Mouse (Mus musculus) forebrain, postnatal 0 days (tissue): ENCODE results near the gene Csf2ra. TPM values are rescaled to one million over a fixed set of nuclear protein-coding genes. Genes with fewer than 3 reads are reported as not detected.
"Not testable (repeated sequence)": the region's sequence is repeated elsewhere in the genome, so short reads cannot be mapped to it uniquely, and the experiment has no call there.

ENCODE experiments used
- ATAC-seq: fragments of 200-750 bp; cut with Nextera tagmentation; 2 replicates; pipeline ENCODE4 v1.8.0; 2017; ENCODE audit warnings: mild to moderate bottlenecking, moderate library complexity
- DNase-seq: peaks from one replicate; pipeline ENCODE4 v3.0.0-alpha.2; 2015
- H3K27ac ChIP-seq: fragments of 300-500 bp; sonication (generic); 2 replicates; pipeline ENCODE4 v1.5.1; 2014; ENCODE audit warnings: low read depth, mild to moderate bottlenecking, antibody characterized with exemption, low read length, moderate library complexity, mixed read lengths
- H3K27me3 ChIP-seq: fragments of 300-500 bp; sonication (generic); 2 replicates; pipeline ENCODE4 v1.6.1; 2014; ENCODE audit warnings: mild to moderate bottlenecking, low read length, mixed read lengths; ENCODE audit not compliant: insufficient read depth
- H3K36me3 ChIP-seq: fragments of 300-500 bp; sonication (generic); 2 replicates; pipeline ENCODE4 v1.6.1; 2014; ENCODE audit warnings: mild to moderate bottlenecking, moderate library complexity; ENCODE audit not compliant: insufficient read depth
- H3K4me1 ChIP-seq: fragments of 300-500 bp; sonication (generic); 2 replicates; pipeline ENCODE4 v1.6.1; 2014; ENCODE audit warnings: antibody characterized with exemption; ENCODE audit not compliant: insufficient read depth
- H3K4me2 ChIP-seq: fragments of 300-500 bp; sonication (generic); 2 replicates; pipeline ENCODE4 v1.6.1; 2014; ENCODE audit warnings: low read depth, mild to moderate bottlenecking, moderate library complexity
- H3K4me3 ChIP-seq: fragments of 300-500 bp; sonication (generic); 2 replicates; pipeline ENCODE4 v1.5.1; 2014; ENCODE audit warnings: low read depth, low read length, mixed read lengths
- H3K9ac ChIP-seq: fragments of 300-500 bp; sonication (generic); 2 replicates; pipeline ENCODE4 v1.6.1; 2014; ENCODE audit warnings: mild to moderate bottlenecking
- H3K9me3 ChIP-seq: fragments of 300-500 bp; sonication (generic); 2 replicates; pipeline ENCODE4 v1.6.1; 2016; ENCODE audit warnings: low read length
- CTCF ChIP-seq: sonication (generic); IDR thresholded peaks from 2 replicates; pipeline ENCODE4 v1.5.1; 2016; ENCODE audit warnings: antibody characterized with exemption, control low read depth, low read depth
- WGBS: fragments of 180-500 bp; shearing (Covaris S2); extraction: QIAGEN DNeasy Blood & Tissue Kit; methylation state at CpG from one replicate; pipeline ENCODE4 v1.1.7; 2014; 5-methylcytosine and 5-hydroxymethylcytosine counted together
- polyA plus RNA-seq: library from polyadenylated mRNA; unstranded; fragments of >200 nt; fragmentation: Nextera tagmentation; extraction: Ambion mirVana; gene quantifications from 2 replicates; pipeline ENCODE4 v1.2.1, GENCODE M21; 2015
- total RNA-seq: library from RNA; depleted of rRNA; stranded (reverse); fragments of >200 nt; gene quantifications from 2 replicates; pipeline ENCODE4 v1.2.3, GENCODE M21; 2014

Gene Csf2ra
- total and polyA plus RNA-seq, 2 experiments from 2014 or later: 35.8 to 36.5 TPM

DNA sequence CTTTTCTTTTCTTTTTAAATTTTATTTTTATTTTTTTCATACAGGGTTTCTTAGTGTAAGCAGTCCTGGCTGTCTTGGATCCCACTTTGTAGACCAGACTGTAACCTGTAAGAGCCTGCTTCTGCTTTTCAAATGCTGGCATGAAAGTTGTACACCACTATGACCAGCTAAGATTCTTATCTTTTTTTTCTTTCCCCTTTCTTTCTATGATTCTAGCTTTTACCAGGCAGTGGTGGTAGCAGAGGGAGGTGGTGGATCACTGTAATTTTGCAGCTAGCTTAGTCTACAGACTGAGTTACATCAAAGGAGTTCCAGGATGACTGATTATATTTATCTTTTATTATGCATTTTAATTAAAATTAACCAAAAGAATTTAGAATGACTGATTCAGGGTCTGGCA, 36.7 kb upstream of the Csf2ra start:
- H3K36me3 ChIP-seq: no peaks in the 10 kb centered on the region
- DNase-seq (no peak), ATAC-seq (no peak)
- H3K27ac ChIP-seq: no peak overlapping the region
- H3K4me3 ChIP-seq: no peak overlapping the region
- H3K9ac ChIP-seq: no peak overlapping the region
- H3K9me3 ChIP-seq: no peaks in the 10 kb centered on the region
- no peak overlapping the region for H3K4me2 ChIP-seq
- TF ChIP-seq CTCF: no peak
- no peaks in the 10 kb centered on the region for H3K27me3 ChIP-seq
- no peaks in the 10 kb centered on the region for H3K4me1 ChIP-seq

GRCm38 (mm10) chr19:61264227-61264626, 36.0 kb upstream of the Csf2ra start:
- ATAC-seq: no peak
- Histone ChIP-seq H3K27ac (no peak overlapping the region), H3K27me3 (no peaks in the 10 kb centered on the region), H3K36me3 (no peaks in the 10 kb centered on the region), H3K9me3 (no peaks in the 10 kb centered on the region), H3K9ac (no peak overlapping the region), H3K4me3 (no peak overlapping the region), H3K4me2 (no peak overlapping the region), H3K4me1 (no peaks in the 10 kb centered on the region)
- TF ChIP-seq CTCF: no peak
- WGBS: 100% methylated on average over 1 of the region's 1 CpGs
- DNase-seq: peak; percentile 8

DNA sequence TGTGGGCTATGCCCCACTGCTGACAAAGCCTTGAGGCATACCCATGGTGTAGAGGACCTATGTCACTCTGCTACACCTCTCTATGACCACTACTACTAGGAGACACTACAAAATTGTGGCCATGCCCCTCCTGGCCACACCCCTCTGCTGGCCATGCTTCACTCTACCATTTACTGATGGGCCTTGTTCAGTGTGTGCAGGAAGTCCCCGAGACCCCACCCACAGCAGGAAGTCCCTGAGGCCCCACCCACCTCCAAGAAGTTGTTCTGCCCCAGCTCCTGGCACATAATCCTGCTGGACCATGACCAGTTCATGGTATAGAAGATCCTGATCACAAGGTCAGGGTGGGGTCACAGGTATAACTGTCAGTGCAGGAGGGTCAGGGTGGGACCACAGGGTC, 33.0 kb upstream of the Csf2ra start:
- Histone ChIP-seq H3K27ac (no peak overlapping the region), H3K4me3 (no peak overlapping the region), H3K4me2 (no peak overlapping the region), H3K27me3 (no peaks in the 10 kb centered on the region), H3K36me3 (no peaks in the 10 kb centered on the region), H3K4me1 (no peaks in the 10 kb centered on the region), H3K9ac (no peak overlapping the region), H3K9me3 (no peaks in the 10 kb centered on the region)
- DNase-seq (no peak), ATAC-seq (no peak)
- no peak for TF ChIP-seq CTCF
- WGBS: 96% methylated on average over 1 of the region's 1 CpGs

DNA sequence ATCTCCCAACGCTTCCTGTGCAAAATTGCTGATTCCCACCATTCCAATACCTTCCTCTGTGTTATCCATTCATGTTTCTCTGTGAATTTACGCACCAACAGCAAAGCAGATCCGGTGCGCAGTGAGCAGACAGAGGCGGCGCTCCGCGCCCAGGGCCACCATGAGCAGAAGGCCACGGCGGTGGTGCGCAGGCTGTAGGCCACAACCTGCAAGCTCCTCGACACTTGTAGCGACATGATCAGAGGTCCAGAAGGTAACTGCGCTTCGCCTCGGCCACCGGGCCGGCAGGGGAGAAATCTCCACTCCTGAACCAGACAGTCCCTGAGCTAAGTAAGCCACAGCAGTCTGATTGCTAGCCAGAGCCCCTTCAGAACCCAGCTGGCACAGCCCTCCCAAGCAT, 29.5 kb upstream of the Csf2ra start:
- WGBS: 92% methylated on average over 18 of the region's 18 CpGs
- Histone ChIP-seq H3K27me3 (no peaks in the 10 kb centered on the region), H3K4me3 (no peak overlapping the region), H3K27ac (no peak overlapping the region), H3K4me1 (no peaks in the 10 kb centered on the region), H3K36me3 (no peaks in the 10 kb centered on the region), H3K9me3 (no peaks in the 10 kb centered on the region), H3K4me2 (no peak overlapping the region), H3K9ac (no peak overlapping the region)
- no peak for DNase-seq
- ATAC-seq: no peak
- no peak for TF ChIP-seq CTCF

- H3K9me3 ChIP-seq: no peaks in the 10 kb centered on the region
- no peak overlapping the region for H3K4me2 ChIP-seq
- no peaks in the 10 kb centered on the region for H3K27me3 ChIP-seq
- WGBS: 91% methylated on average over 7 of the region's 7 CpGs
- TF ChIP-seq CTCF: no peak
- H3K4me1 ChIP-seq: no peaks in the 10 kb centered on the region
- no peak overlapping the region for H3K9ac ChIP-seq
- no peak for ATAC-seq
- DNase-seq: no peak
- H3K36me3 ChIP-seq: no peaks in the 10 kb centered on the region
- H3K4me3 ChIP-seq: no peak overlapping the region
- no peak overlapping the region for H3K27ac ChIP-seq
Measured at GRCm38 (mm10) chr19:61256166-61256887, 28.1 kb upstream of the Csf2ra start.

GRCm38 (mm10) chr19:61247334-61247733, 19.1 kb upstream of the Csf2ra start:
- H3K4me2 ChIP-seq, H3K36me3 ChIP-seq, H3K27me3 ChIP-seq, H3K9me3 ChIP-seq, ATAC-seq, H3K9ac ChIP-seq, DNase-seq, H3K27ac ChIP-seq, H3K4me3 ChIP-seq, H3K4me1 ChIP-seq: not testable (repeated sequence)
- 85% methylated on average over 4 of the region's 4 CpGs for WGBS

GRCm38 (mm10) chr19:61244721-61245436, 16.6 kb upstream of the Csf2ra start:
- no peak for TF ChIP-seq CTCF
- 80% methylated on average over 5 of the region's 5 CpGs for WGBS
- no peak for ATAC-seq
- DNase-seq: no peak
- Histone ChIP-seq H3K27ac (no peak overlapping the region), H3K4me3 (no peak overlapping the region), H3K27me3 (no peaks in the 10 kb centered on the region), H3K4me1 (no peaks in the 10 kb centered on the region), H3K9ac (no peak overlapping the region), H3K36me3 (no peaks in the 10 kb centered on the region), H3K4me2 (no peak overlapping the region), H3K9me3 (no peaks in the 10 kb centered on the region)
